Mouse (Mus musculus): Measurements from ENCODE around the gene Brinp2.

Brinp2 gene

DNA sequence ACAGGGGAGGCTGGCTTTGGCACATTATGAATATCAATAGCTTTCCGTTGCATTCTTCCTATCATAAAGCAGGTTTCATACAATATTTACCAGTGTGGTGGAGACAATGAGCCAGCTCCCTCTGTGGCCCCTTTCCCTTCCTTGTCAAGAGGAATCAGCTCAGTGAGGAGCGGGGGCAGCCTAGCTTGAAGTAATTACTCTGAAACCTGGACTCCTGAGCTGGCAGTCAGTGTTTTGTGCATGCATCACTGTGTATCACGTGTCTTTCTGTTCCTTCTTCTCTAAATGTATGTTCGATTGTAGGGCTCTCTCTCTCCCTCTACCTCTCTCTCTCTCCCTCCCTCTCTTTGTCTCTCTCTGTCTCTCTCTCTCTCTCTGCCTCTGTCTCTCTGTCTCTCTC, 135.1 kb downstream of the Brinp2 start:
- no peak for DNase-seq (ENCODE audit: low read depth, low spot score)

GRCm38 (mm10) chr1:158220148-158220547, 136.0 kb downstream of the Brinp2 start:
- no peak for DNase-seq (ENCODE audit: low read depth, low spot score)

- DNase-seq (ENCODE audit: low read depth, low spot score), result no peak
These were observed 137.4 kb downstream of the Brinp2 start for GRCm38 (mm10) chr1:158218750-158219149.

DNA sequence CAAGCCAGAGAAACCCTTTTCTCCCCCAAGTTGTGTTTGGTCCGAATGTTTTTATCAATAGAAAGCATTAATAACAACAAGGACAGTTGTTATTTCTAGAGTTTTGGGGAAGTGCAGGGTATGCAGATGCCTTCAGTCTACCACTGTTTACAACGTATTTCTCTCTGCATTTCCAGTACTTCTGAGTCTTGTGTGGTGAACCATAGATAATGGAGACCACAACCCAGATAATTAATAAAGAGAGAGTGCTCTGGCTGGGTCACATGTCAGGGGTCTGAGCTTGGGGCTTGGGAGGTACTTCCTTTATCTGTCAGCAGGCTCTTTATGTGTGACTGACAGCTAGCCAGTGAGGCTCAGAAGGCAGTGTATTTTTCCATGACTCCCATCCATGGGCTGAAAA, 137.8 kb downstream of the Brinp2 start:
- no peak for DNase-seq (ENCODE audit: low read depth, low spot score)

DNA sequence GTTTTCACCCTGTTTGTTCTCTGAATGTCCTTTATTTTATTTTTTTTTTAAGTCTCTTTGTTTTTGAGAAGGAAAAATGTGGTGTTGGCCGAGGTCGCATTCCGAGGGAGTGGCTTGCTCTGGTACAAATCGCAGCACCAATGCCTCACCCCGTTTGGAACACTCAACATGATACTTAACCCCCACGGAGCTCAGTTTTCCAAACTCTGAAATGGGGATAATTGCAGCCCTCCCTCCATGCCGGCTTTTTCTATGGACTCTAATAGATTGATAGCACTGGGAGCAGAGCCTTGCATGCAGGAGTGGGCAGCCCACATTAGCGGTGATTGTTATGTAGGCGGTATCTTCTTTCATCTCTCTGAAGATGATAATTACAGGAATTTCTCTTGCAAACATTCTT, 140.5 kb downstream of the Brinp2 start:
- DNase-seq (ENCODE audit: low read depth, low spot score), result peak; percentile 64

DNA sequence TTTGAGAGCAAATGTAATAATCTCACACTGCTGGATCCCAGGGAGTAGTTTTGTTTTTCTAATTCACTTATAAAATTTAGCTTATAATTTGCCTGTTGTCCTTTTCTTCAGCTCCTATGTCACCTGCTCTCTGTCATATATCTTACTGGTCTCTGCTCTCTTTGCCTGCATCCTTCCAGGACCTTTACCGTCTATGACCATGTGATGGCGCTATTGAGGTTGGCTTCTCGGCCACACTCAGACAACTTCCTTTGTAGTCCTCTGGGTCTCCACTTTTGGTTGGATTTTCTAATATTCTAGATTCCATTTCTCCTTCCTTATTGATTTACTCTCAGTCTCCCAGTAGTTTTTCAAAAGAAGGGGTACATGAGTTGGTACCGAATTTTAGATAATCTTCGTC, 141.4 kb downstream of the Brinp2 start:
- peak; percentile 39 for DNase-seq (ENCODE audit: low read depth, low spot score)

DNA sequence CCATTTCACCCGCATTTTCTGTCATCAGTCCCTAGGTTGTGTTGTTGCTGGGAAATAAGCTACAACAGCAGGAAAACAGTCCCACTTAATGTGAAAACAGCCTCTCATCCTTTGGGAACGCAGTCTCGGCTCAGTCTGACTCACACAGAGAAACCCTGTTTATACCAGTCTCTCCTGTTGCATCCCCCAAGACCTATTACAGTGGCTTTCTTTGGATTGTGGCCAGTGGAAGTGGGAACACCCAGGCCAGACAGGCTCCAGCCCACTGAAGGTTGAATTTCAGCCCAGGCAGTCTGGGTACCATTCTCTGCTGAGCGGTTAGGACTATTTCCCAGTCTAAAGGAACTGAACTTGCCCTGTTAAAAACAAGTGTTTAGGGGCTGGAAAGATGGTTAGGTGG, 142.4 kb downstream of the Brinp2 start:
- DNase-seq (ENCODE audit: low read depth, low spot score), result no peak

DNA sequence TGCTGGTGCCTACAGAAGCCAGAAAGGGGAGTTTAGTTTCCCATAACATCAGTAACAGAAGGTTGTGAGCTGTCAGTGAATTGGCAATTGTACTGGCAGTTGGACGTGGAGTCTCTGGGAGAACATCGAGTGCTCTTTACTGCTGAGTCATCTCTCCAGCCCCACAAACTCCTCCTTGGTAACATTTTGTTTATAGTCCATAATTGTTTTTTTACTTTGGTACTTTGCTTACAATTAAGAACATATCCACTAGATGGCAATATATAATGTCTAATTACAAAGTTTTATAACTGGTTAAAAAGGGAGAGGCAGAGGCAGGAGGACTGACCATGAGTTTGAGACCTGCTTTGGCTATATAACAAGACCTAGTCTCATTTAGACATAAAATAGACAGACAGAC, 148.5 kb downstream of the Brinp2 start:
- no peak for DNase-seq (ENCODE audit: low read depth, low spot score)

DNA sequence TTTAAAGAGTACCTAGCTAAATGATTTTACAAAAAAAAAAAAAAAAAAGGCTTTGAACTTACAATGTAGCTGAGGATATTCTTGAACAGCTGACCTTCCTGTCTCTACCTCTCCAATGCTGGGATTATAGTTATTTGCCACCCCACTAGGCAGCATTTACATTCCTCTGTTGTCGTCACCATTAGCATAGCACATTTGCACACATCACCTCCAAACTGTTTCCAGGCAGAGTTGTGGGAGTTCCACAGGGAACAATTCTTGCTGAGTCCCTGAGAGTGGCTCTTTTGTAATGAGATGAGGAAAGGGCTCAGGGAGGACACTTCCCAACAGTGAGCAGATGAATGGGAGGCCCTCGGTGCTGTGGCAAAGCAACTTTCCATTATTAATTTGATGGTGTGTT, 153.2 kb downstream of the Brinp2 start:
- peak; percentile 66 for DNase-seq (ENCODE audit: low read depth, low spot score)
